Mouse (Mus musculus) heart, embryonic 10.5 days (tissue): Measurements from ENCODE around the gene Kdelc2. TPM values are rescaled to one million over a fixed set of nuclear protein-coding genes. Genes with fewer than 3 reads are reported as not detected.
A peak's percentile ranks its signal among the peaks of the same experiment; 100 is the strongest.

ENCODE experiments used
- DNase-seq: peaks from one replicate; pipeline ENCODE4 v3.0.0-alpha.2; 2017; ENCODE audit warnings: low spot score
- H3K27ac ChIP-seq: fragments of 300-500 bp; sonication (generic); 2 replicates; pipeline ENCODE4 v1.5.1; 2016; ENCODE audit warnings: mild to moderate bottlenecking
- H3K27me3 ChIP-seq: fragments of 300-500 bp; sonication (generic); 2 replicates; pipeline ENCODE4 v1.6.1; 2016; ENCODE audit warnings: mild to moderate bottlenecking; ENCODE audit not compliant: poor library complexity, insufficient read depth, severe bottlenecking
- H3K36me3 ChIP-seq: fragments of 300-500 bp; sonication (generic); 2 replicates; pipeline ENCODE4 v1.6.1; 2016; ENCODE audit warnings: mild to moderate bottlenecking, moderate library complexity
- H3K4me1 ChIP-seq: fragments of 300-500 bp; sonication (generic); 2 replicates; pipeline ENCODE4 v1.6.1; 2016; ENCODE audit warnings: mild to moderate bottlenecking
- H3K4me3 ChIP-seq: fragments of 300-500 bp; sonication (generic); 2 replicates; pipeline ENCODE4 v1.5.1; 2016; ENCODE audit warnings: mild to moderate bottlenecking, moderate library complexity
- H3K9me3 ChIP-seq: fragments of 300-500 bp; sonication (generic); 2 replicates; pipeline ENCODE4 v1.6.1; 2016; ENCODE audit warnings: mild to moderate bottlenecking, moderate library complexity
- WGBS: fragments of 180-500 bp; shearing (Covaris S2); methylation state at CpG from one replicate; pipeline ENCODE4 v1.1.7; 2016; 5-methylcytosine and 5-hydroxymethylcytosine counted together
- polyA plus RNA-seq: library from polyadenylated mRNA; unstranded; fragments of >200 nt; fragmentation: Nextera tagmentation; extraction: Ambion mirVana; gene quantifications from 2 replicates; pipeline ENCODE4 v1.2.1, GENCODE M21; 2016

Gene Kdelc2
- polyA plus RNA-seq, 1 experiment from 2014 or later, result 17.5 TPM

DNA sequence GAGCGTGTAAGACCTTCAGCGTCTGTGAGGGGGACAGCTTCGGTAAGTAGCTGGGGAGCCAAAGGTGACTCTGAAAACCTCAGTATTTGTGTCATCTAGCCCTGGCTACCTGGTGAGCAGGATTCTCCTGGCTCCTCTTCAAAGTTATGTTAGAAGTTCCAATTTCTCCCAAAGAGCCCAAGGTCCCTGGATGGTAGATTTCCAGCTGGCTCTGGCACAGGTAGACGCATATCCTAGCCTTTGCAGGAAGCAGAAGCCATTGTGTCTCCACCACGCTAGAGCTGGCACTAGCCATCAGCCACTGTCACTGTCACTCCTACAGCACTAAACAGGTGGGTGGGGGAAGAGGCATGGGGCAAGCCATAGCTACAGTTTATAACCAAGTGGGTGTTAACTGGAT is 30.7 kb upstream of the Kdelc2 start:
- Histone ChIP-seq H3K36me3 (no peaks in the 10 kb centered on the region), H3K27ac (no peak overlapping the region), H3K27me3 (no peaks in the 10 kb centered on the region), H3K9me3 (no peaks in the 10 kb centered on the region), H3K4me3 (no peak overlapping the region), H3K4me1 (no peaks in the 10 kb centered on the region)
- WGBS, result 82% methylated on average over 5 of the region's 5 CpGs
- DNase-seq, result no peak

GRCm38 (mm10) chr9:53356219-53357155 is 27.3 kb upstream of the Kdelc2 start:
- H3K9me3 ChIP-seq, result no peaks in the 10 kb centered on the region
- H3K36me3 ChIP-seq, result no peaks in the 10 kb centered on the region
- no peak for DNase-seq
- no peak overlapping the region for H3K27ac ChIP-seq
- no peaks in the 10 kb centered on the region for H3K27me3 ChIP-seq
- H3K4me3 ChIP-seq, result no peak overlapping the region
- H3K4me1 ChIP-seq, result no peaks in the 10 kb centered on the region
- WGBS, result 45% methylated on average over 14 of the region's 14 CpGs

- WGBS, result 32% methylated on average over 3 of the region's 3 CpGs
- H3K27me3 ChIP-seq, result no peaks in the 10 kb centered on the region
These were observed 12.5 kb upstream of the Kdelc2 start for GRCm38 (mm10) chr9:53371339-53371738.

DNA sequence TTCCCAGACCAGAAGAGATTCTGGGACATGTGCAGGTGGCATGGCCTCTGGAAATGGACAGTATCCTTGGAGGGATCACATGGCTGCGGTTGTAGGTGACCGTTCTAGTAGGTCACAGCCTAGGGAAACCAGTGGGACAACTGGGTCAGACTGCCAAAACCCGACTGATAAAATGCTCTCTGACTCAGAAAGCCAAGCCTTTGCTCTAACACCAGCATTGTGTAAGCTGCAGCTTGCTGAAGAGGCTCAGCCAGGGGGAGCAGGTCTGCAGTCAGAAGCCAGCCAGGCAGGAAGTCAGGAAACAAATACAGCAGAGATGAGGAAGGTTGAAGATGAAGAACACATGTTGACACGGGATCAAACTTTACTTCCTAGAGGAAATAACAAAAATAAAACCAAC is 7.9 kb upstream of the Kdelc2 start:
- 65% methylated on average over 4 of the region's 4 CpGs for WGBS
- Histone ChIP-seq H3K4me3 (no peak overlapping the region), H3K4me1 (no peaks in the 10 kb centered on the region), H3K27ac (no peak overlapping the region), H3K27me3 (no peaks in the 10 kb centered on the region), H3K36me3 (no peaks in the 10 kb centered on the region), H3K9me3 (no peaks in the 10 kb centered on the region)
- no peak for DNase-seq

More at GRCm38 (mm10) chr9:53371339-53371738, 12.5 kb upstream of the Kdelc2 start:
- DNase-seq, result no peak
- no peaks in the 10 kb centered on the region for H3K4me1 ChIP-seq
- H3K4me3 ChIP-seq, result no peak overlapping the region
- H3K27ac ChIP-seq, result no peak overlapping the region
- H3K36me3 ChIP-seq, result no peaks in the 10 kb centered on the region
- no peaks in the 10 kb centered on the region for H3K9me3 ChIP-seq

DNA sequence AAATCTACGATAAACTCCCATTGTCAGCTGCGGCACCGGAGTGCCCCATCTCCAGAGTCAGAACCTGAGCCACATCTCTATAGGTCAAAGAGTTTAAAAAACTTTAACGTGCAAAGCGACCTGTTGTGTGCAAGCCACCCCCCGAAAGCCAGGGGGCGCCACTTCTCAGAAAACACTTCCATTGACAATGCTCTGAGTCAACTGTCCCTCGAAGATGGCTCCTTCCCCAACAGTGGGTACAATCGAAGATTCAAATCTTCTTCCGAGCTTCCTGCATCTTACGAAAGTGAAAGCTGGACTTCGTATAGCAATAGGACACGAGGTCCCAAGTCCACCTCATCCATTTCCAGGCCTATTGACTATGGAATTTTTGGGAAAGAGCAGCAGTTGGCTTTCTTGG is 7.0 kb upstream of the Kdelc2 start:
- H3K4me3 ChIP-seq, result no peak overlapping the region
- H3K27me3 ChIP-seq, result no peaks in the 10 kb centered on the region
- no peak overlapping the region for H3K27ac ChIP-seq
- 76% methylated on average over 13 of the region's 13 CpGs for WGBS
- no peaks in the 10 kb centered on the region for H3K36me3 ChIP-seq
- no peak for DNase-seq
- H3K9me3 ChIP-seq, result no peaks in the 10 kb centered on the region
- no peaks in the 10 kb centered on the region for H3K4me1 ChIP-seq

DNA sequence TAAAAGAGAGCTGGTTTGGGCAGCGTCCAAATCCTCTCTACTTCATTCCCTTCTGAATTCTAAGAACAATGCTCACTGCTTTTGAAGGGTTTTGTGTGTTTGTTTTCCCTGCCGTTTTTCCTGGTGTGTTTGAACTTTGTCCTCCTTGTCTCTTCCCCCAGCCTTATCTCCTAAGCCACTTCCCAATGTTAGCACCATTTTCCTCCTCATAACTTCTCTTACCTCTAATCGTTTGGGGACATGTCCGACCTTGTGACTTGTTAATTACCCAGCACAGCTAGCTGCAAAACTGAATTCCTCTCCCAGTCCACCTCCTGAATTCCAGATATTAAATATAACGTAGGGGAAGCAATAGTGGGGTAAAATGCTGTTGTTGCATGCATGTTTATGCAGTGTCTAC is 6.2 kb upstream of the Kdelc2 start:
- no peaks in the 10 kb centered on the region for H3K4me1 ChIP-seq
- H3K4me3 ChIP-seq, result no peak overlapping the region
- H3K9me3 ChIP-seq, result no peaks in the 10 kb centered on the region
- DNase-seq, result no peak
- 46% methylated on average over 5 of the region's 5 CpGs for WGBS
- H3K27ac ChIP-seq, result no peak overlapping the region
- no peaks in the 10 kb centered on the region for H3K36me3 ChIP-seq
- H3K27me3 ChIP-seq, result no peaks in the 10 kb centered on the region

GRCm38 (mm10) chr9:53378171-53378570 is 5.7 kb upstream of the Kdelc2 start:
- DNase-seq, result no peak
- Histone ChIP-seq H3K4me1 (no peaks in the 10 kb centered on the region), H3K27me3 (no peaks in the 10 kb centered on the region), H3K27ac (no peak overlapping the region), H3K4me3 (no peak overlapping the region), H3K36me3 (no peaks in the 10 kb centered on the region), H3K9me3 (no peaks in the 10 kb centered on the region)
- 75% methylated on average over 3 of the region's 3 CpGs for WGBS

DNA sequence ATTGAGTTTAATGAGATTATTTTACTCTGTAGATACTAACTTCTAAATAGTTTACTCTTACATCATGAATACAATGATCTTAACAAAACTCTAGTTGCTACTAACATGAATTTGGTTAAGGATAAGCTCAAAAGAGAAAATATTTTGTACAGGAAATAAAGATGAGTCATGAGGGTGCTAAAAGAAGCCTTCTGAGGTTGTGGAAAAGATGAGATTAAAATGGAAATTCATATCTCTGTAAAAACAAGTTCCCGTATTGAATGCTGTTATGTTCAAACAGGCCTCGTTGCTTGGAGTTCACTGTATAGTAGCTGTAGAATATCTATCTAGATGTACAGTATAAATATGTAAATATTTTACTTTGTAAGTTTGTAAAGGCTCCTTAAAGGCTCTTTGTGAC is 3.2 kb upstream of the Kdelc2 start:
- no peak for DNase-seq
- Histone ChIP-seq H3K4me3 (no peak overlapping the region), H3K36me3 (no peaks in the 10 kb centered on the region), H3K27ac (no peak overlapping the region), H3K27me3 (no peaks in the 10 kb centered on the region), H3K9me3 (no peaks in the 10 kb centered on the region), H3K4me1 (0 out of 2 replicates have a peak, but pooled peaks cover 3% of the 10 kb centered on the region)
- 64% methylated on average over 2 of the region's 2 CpGs for WGBS

DNA sequence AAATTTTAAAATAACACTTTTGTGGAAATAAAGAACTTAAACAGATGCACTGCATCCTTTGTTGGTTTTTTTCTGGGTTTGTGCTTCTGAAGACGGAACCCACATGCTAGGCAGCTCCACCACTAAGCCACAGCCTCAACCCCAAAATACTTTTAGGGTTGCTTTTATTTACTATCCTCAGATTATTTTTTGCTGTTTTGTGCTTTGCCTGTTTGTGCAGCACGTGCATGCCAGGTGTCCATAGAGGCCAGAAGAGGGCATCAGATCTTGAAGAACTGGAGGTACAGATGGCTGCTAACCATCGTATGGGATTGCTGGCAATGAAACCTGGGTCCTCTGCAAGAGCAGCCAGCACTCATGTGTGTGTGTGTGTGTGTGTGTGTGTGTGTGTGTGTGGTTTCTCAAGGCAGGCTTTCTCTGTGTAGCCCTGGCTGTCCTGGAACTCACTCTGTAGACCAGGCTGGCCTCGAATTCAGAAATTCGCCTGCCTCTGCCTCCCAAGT is 2.7 kb upstream of the Kdelc2 start:
- H3K36me3 ChIP-seq, result no peaks in the 10 kb centered on the region
- 83% methylated on average over 5 of the region's 5 CpGs for WGBS
- 0 out of 2 replicates have a peak, but pooled peaks cover 3% of the 10 kb centered on the region for H3K4me1 ChIP-seq
- no peaks in the 10 kb centered on the region for H3K9me3 ChIP-seq
- DNase-seq, result no peak
- H3K4me3 ChIP-seq, result no peak overlapping the region
- H3K27ac ChIP-seq, result no peak overlapping the region
- H3K27me3 ChIP-seq, result no peaks in the 10 kb centered on the region

DNA sequence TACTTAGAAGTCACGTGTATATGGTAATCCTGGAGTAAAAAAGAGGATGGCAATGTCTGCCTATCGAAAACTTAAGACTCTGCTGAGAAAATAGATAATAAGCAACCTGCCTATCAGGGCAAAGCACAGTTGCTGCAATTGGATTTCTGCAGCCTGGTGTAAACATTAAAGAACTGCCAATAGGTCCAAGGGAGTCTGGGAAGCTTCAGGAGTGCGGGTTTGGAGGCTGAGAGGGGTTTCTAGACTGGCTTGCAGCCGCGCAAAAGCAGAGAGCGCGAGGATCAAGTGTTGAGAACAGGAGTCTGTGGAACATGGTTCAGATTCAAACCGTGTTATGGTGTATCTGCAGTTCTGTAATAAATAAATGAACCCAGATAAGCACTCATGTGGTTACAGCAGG is 1.0 kb downstream of the Kdelc2 start:
- no peaks in the 10 kb centered on the region for H3K9me3 ChIP-seq
- H3K36me3 ChIP-seq, result peaks cover 3% of the 10 kb centered on the region; the same call in 1 of the 2 replicates
- H3K27ac ChIP-seq, result peak overlapping the region; percentile 98
- no peaks in the 10 kb centered on the region for H3K27me3 ChIP-seq
- no peak for DNase-seq
- 0 out of 2 replicates have a peak, but pooled peaks cover 3% of the 10 kb centered on the region for H3K4me1 ChIP-seq
- WGBS, result 13% methylated on average over 8 of the region's 8 CpGs
- peak overlapping the region; percentile 92 for H3K4me3 ChIP-seq

DNA sequence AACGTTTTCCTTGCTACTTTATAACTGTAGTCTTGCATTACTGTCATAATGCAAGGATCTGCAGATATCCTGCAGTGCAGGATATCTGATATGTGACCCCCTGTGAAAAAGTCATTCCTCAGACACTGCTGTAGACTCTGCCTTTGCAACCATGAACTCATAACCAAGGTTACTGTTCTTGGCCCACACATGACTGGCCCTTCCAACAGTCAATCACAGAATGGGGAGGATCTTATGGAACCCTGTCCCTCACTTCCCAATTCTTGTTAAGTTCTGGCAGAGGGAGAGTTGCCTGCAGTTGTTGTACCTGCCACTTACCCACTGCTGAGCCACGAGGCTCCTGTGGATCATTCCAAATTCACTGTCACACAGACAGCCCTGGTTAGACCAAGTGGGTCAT is 3.6 kb downstream of the Kdelc2 start:
- Histone ChIP-seq H3K36me3 (peaks cover 12% of the 10 kb centered on the region; the same call in 1 of the 2 replicates), H3K4me3 (no peak overlapping the region), H3K4me1 (0 out of 2 replicates have a peak, but pooled peaks cover 3% of the 10 kb centered on the region), H3K9me3 (no peaks in the 10 kb centered on the region), H3K27ac (no peak overlapping the region), H3K27me3 (no peaks in the 10 kb centered on the region)
- no peak for DNase-seq
- WGBS, result 69% methylated on average over 2 of the region's 2 CpGs

GRCm38 (mm10) chr9:53389109-53389508 is 5.3 kb downstream of the Kdelc2 start:
- peaks cover 12% of the 10 kb centered on the region; the same call in 1 of the 2 replicates for H3K36me3 ChIP-seq
- H3K9me3 ChIP-seq, result no peaks in the 10 kb centered on the region
- H3K4me1 ChIP-seq, result 0 out of 2 replicates have a peak, but pooled peaks cover 3% of the 10 kb centered on the region
- DNase-seq, result no peak
- H3K27ac ChIP-seq, result no peak overlapping the region
- H3K27me3 ChIP-seq, result no peaks in the 10 kb centered on the region
- no peak overlapping the region for H3K4me3 ChIP-seq
- WGBS, result 82% methylated on average over 3 of the region's 3 CpGs

DNA sequence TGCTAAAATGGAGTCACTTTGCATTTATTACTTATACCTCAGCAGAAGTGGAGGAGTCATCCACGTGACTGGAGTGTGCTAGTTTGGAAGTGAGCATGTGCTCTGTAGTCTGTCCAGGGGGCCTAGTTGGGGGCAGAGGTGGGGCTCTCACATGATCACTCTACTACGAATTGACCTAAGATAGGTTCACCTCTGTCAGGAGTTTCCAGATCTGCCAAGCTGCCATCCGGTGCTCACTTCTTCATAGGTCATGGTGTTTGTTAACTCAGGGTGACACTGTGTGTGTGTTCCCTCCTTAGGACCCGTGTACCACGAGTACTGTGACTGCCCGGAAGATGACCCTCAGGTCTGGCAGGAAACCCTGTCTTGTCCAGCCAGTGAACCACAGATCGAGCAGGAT is 6.3 kb downstream of the Kdelc2 start:
- Histone ChIP-seq H3K9me3 (no peaks in the 10 kb centered on the region), H3K36me3 (peaks cover 12% of the 10 kb centered on the region; the same call in 1 of the 2 replicates), H3K27ac (no peak overlapping the region), H3K4me1 (no peaks in the 10 kb centered on the region), H3K4me3 (no peak overlapping the region), H3K27me3 (no peaks in the 10 kb centered on the region)
- WGBS, result 77% methylated on average over 7 of the region's 7 CpGs
- DNase-seq, result no peak
